ENCODE assay signal across 18 mouse cellular contexts in genomic region chr9:37762541-37762940, GRCm38 (mm10). TPM values are rescaled to one million over a fixed set of nuclear protein-coding genes. Genes with fewer than 3 reads are reported as not detected.
DNase-seq lines count a peak whose midpoint lies in the region; ATAC-seq and TF ChIP-seq lines count a peak whose summit lies in the region.
"Had no signal": no experiment of that assay in that cellular context is flagged by ENCODE, and none has a peak within 500 bp of the region (broad histone marks: within the 10 kb centered on the region; RNA-seq: fewer than 3 reads in every experiment).

No protein-coding gene starts in this region.

- no peaks in the 10 kb centered on the region for H3K4me1 ChIP-seq in kidney, postnatal 0 days (replicated peaks; ENCODE audit: insufficient read depth, low read length)
- H3K4me1 ChIP-seq: heart, embryonic 13.5 days; hindbrain, embryonic 15.5 days; limb, embryonic 13.5 days had no signal

- H3K4me2 ChIP-seq in kidney, postnatal 0 days (ENCODE audit: low read length), result no peak overlapping the region
- H3K4me2 ChIP-seq: heart, embryonic 13.5 days; hindbrain, embryonic 15.5 days; limb, embryonic 13.5 days had no signal

- 57% methylated on average over 2 of the region's 2 CpGs for WGBS in kidney, postnatal 0 days

- H3K9me3 ChIP-seq in kidney, postnatal 0 days (replicated peaks; ENCODE audit: low read length), result no peaks in the 10 kb centered on the region
- H3K9me3 ChIP-seq: heart, embryonic 13.5 days; hindbrain, embryonic 15.5 days; limb, embryonic 13.5 days had no signal

- ATAC-seq in kidney, postnatal 0 days (replicated peaks; ENCODE audit: low FRiP score, low read depth), result no peak
- ATAC-seq in megakaryocyte-erythroid progenitor cell, adult 5-6 weeks (replicated peaks; ENCODE audit: low FRiP score, low TSS enrichment, poor library complexity, severe bottlenecking), result 0 out of 2 replicates have a peak, but pooled peaks have one; percentile 55

- no peaks in the 10 kb centered on the region for H3K27me3 ChIP-seq in kidney, postnatal 0 days (ENCODE audit: insufficient read depth, low read length)
- H3K27me3 ChIP-seq: heart, embryonic 13.5 days; hindbrain, embryonic 15.5 days; limb, embryonic 13.5 days had no signal

- no peak overlapping the region for H3K9ac ChIP-seq in kidney, postnatal 0 days (ENCODE audit: low read depth, low read length)
- H3K9ac ChIP-seq: heart, embryonic 13.5 days; hindbrain, embryonic 15.5 days; limb, embryonic 13.5 days had no signal

- H3K36me3 ChIP-seq in kidney, postnatal 0 days (ENCODE audit: insufficient read depth, low read length), result no peaks in the 10 kb centered on the region
- H3K36me3 ChIP-seq: heart, embryonic 13.5 days; hindbrain, embryonic 15.5 days; limb, embryonic 13.5 days had no signal

- peak; percentile 44; the same call in 1 of the 2 replicates for TF ChIP-seq CTCF in kidney, postnatal 0 days (IDR thresholded peaks at IDR 0.05; ENCODE audit: low read depth)

- no peak for DNase-seq in kidney, postnatal 0 days (ENCODE audit: low spot score)
- no peak for DNase-seq in kidney, adult 11 months
- DNase-seq in testis, postnatal 10 days (ENCODE audit: low spot score), result peak; percentile 49
- DNase-seq in testis, postnatal 14 days (ENCODE audit: low spot score), result no peak
- DNase-seq in WW6 (ENCODE audit: low read depth, low spot score), result peak; percentile 9
- no peak for DNase-seq in frontal cortex, postnatal 14 days (ENCODE audit: low spot score in 2 of 2)
- DNase-seq in layer of hippocampus, adult 9-11 months, result no peak
- DNase-seq: kidney, postnatal 25 days; lung, postnatal 4 days; retina, postnatal 1 day; thymus, postnatal 36 days had no signal

- H3K27ac ChIP-seq in kidney, postnatal 0 days, result no peak overlapping the region
- H3K27ac ChIP-seq: heart, embryonic 13.5 days; hindbrain, embryonic 15.5 days; limb, embryonic 13.5 days had no signal

- no peak overlapping the region for H3K4me3 ChIP-seq in kidney, postnatal 0 days (replicated peaks; ENCODE audit: low read depth, low read length)
- H3K4me3 ChIP-seq: heart, embryonic 13.5 days; hindbrain, embryonic 15.5 days; limb, embryonic 13.5 days; myocyte had no signal

RNA-seq across cellular contexts. Expression of gene Olfr875, which starts 9.1 kb away (rescaled TPM):
- 0.05 and 0.22 TPM in 2 replicates for polyA plus RNA-seq in kidney, postnatal 0 days (2015; fragmentation: Nextera tagmentation; extraction: Ambion mirVana)
- total RNA-seq in megakaryocyte-erythroid progenitor cell, adult 5-6 weeks (2014; fragmentation: Nextera tagmentation), result not detected in 2 replicates
- not detected in 2 replicates for total RNA-seq in megakaryocyte-erythroid progenitor cell, adult 5-6 weeks (2017)
- total RNA-seq: gastrocnemius, adult 8-10 months had no signal
- polyA plus RNA-seq: cortical plate, adult 2 months; heart, embryonic 13.5 days; hindbrain, embryonic 15.5 days; limb, embryonic 13.5 days; myocyte had no signal

RNA-seq across cellular contexts. Expression of gene Olfr874, which starts 17.6 kb away (rescaled TPM):
- polyA plus RNA-seq in kidney, postnatal 0 days (2015; fragmentation: Nextera tagmentation; extraction: Ambion mirVana), result not detected in 2 replicates
- total RNA-seq in megakaryocyte-erythroid progenitor cell, adult 5-6 weeks (2014; fragmentation: Nextera tagmentation), result not detected in 2 replicates
- not detected in 2 replicates for total RNA-seq in megakaryocyte-erythroid progenitor cell, adult 5-6 weeks (2017)
- total RNA-seq: gastrocnemius, adult 8-10 months had no signal
- polyA plus RNA-seq: cortical plate, adult 2 months; heart, embryonic 13.5 days; hindbrain, embryonic 15.5 days; myocyte had no signal

RNA-seq across cellular contexts. Expression of gene Olfr876, which starts 40.3 kb away (rescaled TPM):
- polyA plus RNA-seq in kidney, postnatal 0 days (2015; fragmentation: Nextera tagmentation; extraction: Ambion mirVana), result not detected in 2 replicates
- total RNA-seq in megakaryocyte-erythroid progenitor cell, adult 5-6 weeks (2014; fragmentation: Nextera tagmentation), result not detected in 2 replicates
- total RNA-seq in megakaryocyte-erythroid progenitor cell, adult 5-6 weeks (2017), result not detected in 2 replicates
- total RNA-seq: gastrocnemius, adult 8-10 months had no signal
- polyA plus RNA-seq: cortical plate, adult 2 months; heart, embryonic 13.5 days; hindbrain, embryonic 15.5 days; limb, embryonic 13.5 days; myocyte had no signal

RNA-seq across cellular contexts. Expression of gene Olfr160, which starts 46.5 kb away (rescaled TPM):
- not detected in 2 replicates for polyA plus RNA-seq in kidney, postnatal 0 days (2015; fragmentation: Nextera tagmentation; extraction: Ambion mirVana)
- total RNA-seq in megakaryocyte-erythroid progenitor cell, adult 5-6 weeks (2014; fragmentation: Nextera tagmentation), result not detected in 2 replicates
- not detected in 2 replicates for total RNA-seq in megakaryocyte-erythroid progenitor cell, adult 5-6 weeks (2017)
- total RNA-seq: gastrocnemius, adult 8-10 months had no signal
- polyA plus RNA-seq: cortical plate, adult 2 months; heart, embryonic 13.5 days; hindbrain, embryonic 15.5 days; limb, embryonic 13.5 days; myocyte had no signal

Comparison
In these comparisons a context has a peak if more than half of its experiments do, and no peak if none do; other contexts are left out.
1. DNase-seq: peak in testis, postnatal 10 days (single experiment) and WW6 (single experiment); none in kidney, postnatal 0 days (single experiment), kidney, adult 11 months (single experiment), testis, postnatal 14 days (single experiment), frontal cortex, postnatal 14 days (0 of 2) and layer of hippocampus, adult 9-11 months (single experiment).